19 mouse cellular contexts compared by ENCODE assay signal in the genomic region with DNA sequence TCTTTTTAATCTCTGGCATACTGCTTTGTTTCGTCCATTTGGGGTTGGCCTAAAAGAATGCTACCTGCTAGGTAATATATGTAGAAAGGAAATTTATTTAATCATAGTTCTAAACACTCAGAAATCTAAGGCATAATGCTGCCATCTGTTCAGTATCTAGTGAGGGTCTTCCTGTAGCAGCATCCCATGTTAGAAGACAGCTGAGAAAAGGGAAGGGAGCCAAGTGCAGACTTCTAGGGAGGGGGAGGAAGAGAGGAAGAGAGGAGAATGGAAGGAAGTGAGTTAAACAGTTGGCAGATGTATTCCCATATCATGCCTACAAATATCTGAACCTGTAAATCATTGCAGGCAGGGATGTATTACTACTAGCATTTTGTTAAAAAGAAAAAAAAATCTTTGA. TPM values are rescaled to one million over a fixed set of nuclear protein-coding genes. Genes with fewer than 3 reads are reported as not detected.
"Had no signal": no experiment of that assay in that cellular context is flagged by ENCODE, and none has a peak within 500 bp of the region (broad histone marks: within the 10 kb centered on the region; RNA-seq: fewer than 3 reads in every experiment).

No protein-coding gene starts in this region.

- ATAC-seq: midbrain, embryonic 16.5 days had no signal

- H3K27ac ChIP-seq: midbrain, embryonic 10.5 days; midbrain, embryonic 12.5 days; neural tube, embryonic 13.5 days; neural tube, embryonic 15.5 days had no signal

- H3K9me3 ChIP-seq: midbrain, embryonic 10.5 days; midbrain, embryonic 12.5 days; neural tube, embryonic 13.5 days; neural tube, embryonic 15.5 days had no signal

- H3K4me2 ChIP-seq: lung, embryonic 14.5 days; midbrain, embryonic 12.5 days; neural tube, embryonic 13.5 days; neural tube, embryonic 15.5 days had no signal

- H3K4me3 ChIP-seq: midbrain, embryonic 10.5 days; midbrain, embryonic 12.5 days; myocyte; neural tube, embryonic 13.5 days; neural tube, embryonic 15.5 days had no signal

- DNase-seq: lung, embryonic 14.5 days; lung, postnatal 10 days; lung, postnatal 4 days; midbrain, embryonic 14.5 days; right cerebral cortex, adult 18-20 months; right cerebral cortex, postnatal 25 days; right cerebral cortex, postnatal 4 days; spleen, adult 18-20 months; thymus, adult 18-20 months; thymus, postnatal 14 days; thymus, postnatal 36 days had no signal

- H3K4me1 ChIP-seq: neural tube, embryonic 13.5 days; neural tube, embryonic 15.5 days had no signal

- H3K36me3 ChIP-seq: midbrain, embryonic 10.5 days; midbrain, embryonic 12.5 days; neural tube, embryonic 13.5 days; neural tube, embryonic 15.5 days had no signal

- H3K9ac ChIP-seq: lung, embryonic 14.5 days; midbrain, embryonic 12.5 days; neural tube, embryonic 13.5 days; neural tube, embryonic 15.5 days had no signal

RNA-seq across cellular contexts. Expression of a gene that starts 7.3 kb away (rescaled TPM):
- total RNA-seq: megakaryocyte, adult 5-6 weeks; megakaryocyte-erythroid progenitor cell, adult 5-6 weeks had no signal
- polyA plus RNA-seq: lung, embryonic 14.5 days had no signal
